Mouse (Mus musculus) heart, postnatal 36 days (tissue): ENCODE measurements around the gene Cript. TPM values are rescaled to one million over a fixed set of nuclear protein-coding genes. Genes with fewer than 3 reads are reported as not detected.
A peak's percentile ranks its signal among the peaks of the same experiment; 100 is the strongest.

ENCODE experiments used
- DNase-seq, 2 experiments: peaks; one replicate each; pipeline ENCODE4 v3.0.0; 2021 to 2022
- intact Hi-C: fragments of 180-260 bp; cut with DNase I; formaldehyde crosslinking; loops from one replicate; pipeline ENCODE4 v1.15.1; 2025
- total RNA-seq, 2 experiments: library from RNA; stranded (reverse); gene quantifications; 2 replicates each; pipeline ENCODE4 v1.2.3; 2021

Cript gene
- total RNA-seq, result 10 to 100 TPM; 44.1 to 44.4 TPM

DNA sequence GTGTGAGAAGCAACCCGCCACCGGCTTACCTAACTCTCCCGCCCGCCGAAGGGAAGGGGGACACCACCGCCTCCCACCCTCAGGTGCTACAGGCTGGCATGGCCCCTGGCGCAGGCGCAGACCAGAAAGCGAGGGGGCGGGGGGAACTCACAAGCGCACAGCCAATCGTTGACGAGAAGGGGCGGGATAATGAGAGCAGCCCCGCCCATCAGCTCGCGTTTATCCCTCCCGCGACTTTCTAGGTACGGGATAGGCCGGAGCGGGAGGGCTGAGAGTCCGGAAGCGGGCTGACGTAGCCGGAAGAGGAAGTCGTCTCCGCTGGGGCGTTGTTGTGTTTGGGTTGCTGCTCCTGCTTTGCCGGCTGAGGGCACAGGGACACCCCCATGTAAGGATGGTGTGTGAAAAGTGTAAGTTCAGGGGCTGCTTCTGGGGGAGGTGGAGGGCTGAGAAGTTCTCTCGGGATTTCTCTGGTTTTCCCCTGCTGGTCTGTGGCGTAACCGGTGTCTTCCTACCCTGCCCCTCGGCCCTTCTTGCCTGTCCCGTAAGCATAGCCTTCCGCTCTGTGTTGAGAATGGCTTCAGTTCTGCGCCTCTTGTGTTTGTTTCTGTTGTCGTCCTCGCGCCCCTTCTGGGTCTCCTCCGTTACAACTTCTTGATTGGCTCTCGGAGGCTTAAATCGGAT, at the start of gene Cript, which contains the start of gene Pigf:
Cript (plus strand) TSS at position 282 of the 681 bp plus-strand sequence.
Pigf (minus strand) TSS at position 138 of the 681 bp plus-strand sequence.
- intact Hi-C loops, result loop anchor here (2.0 kb wide), 1 partner anchor 63 kb away; the partner anchor contains the start of gene Rhoq
- DNase-seq, result peak; percentile 96 to 97

DNA sequence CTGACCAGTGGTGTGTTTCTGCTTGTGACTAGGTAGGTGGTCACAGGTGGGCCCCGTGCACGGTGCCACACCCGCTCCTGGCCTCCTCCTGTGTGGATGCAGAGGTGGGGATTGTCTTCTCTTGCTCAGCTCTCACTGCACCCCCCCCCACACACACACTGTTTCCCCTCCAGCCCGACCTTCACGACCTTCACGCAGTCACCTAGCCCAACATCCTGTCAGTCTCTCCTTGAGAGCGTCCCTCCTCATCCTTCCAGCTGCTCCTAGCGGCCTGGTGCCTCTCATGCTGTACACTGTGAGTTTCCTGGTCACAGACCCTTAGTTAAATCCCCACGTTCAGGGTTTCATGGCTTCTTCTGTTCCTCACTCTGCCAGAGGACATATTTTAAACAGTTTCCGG, 49.0 kb upstream of the Cript start:
- no peak for DNase-seq
- intact Hi-C loops, result no loop called here

DNA sequence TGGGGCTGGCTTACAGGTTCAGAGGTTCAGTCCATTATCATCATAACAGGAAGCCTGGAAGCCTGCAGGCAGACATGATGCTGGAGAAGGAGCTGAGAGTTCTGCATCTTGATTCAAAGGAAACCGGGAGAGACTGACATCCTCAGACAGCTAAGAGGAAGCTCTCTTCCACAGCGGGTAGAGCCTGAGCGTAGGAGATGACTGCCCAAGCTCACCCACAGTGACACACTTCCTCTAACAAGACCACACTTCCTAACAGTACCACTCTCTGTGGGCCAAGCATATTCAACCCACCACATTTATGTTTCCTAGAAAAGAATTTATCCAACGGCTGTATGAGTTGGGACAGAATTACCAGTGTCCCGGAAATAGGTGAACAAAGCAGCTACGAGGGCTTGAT, 46.9 kb upstream of the Cript start:
- intact Hi-C loops, result no loop called here
- no peak for DNase-seq

DNA sequence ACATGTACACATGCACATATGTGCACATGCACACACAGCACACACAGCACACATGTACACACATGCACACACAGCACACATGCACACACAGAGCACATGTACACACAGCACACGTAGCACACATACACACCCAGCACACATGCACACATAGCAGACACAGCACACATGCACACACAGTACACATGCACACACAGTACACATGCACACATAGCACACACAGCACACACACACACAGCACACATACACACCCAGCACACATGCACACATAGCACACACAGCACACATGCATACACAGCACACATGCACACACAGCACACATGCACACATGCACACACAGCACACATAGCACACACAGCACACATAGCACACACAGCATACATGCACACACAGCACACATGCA, 44.1 kb upstream of the Cript start:
- no peak for DNase-seq
- intact Hi-C loops, result no loop called here

DNA sequence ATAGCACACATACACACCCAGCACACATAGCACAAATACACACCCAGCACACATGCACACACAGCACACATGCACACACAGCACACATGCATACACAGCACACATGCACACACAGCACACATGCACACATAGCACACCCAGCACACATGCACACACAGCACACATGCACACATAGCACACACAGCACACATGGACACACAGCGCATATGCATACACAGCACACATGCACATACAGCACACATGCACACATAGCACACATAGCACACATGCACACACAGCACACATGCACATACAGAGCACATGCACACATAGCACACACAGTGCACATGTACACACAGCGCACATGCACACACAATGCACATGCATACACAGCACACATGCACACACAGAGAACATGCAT, 43.6 kb upstream of the Cript start:
- no peak for DNase-seq
- intact Hi-C loops, result no loop called here

DNA sequence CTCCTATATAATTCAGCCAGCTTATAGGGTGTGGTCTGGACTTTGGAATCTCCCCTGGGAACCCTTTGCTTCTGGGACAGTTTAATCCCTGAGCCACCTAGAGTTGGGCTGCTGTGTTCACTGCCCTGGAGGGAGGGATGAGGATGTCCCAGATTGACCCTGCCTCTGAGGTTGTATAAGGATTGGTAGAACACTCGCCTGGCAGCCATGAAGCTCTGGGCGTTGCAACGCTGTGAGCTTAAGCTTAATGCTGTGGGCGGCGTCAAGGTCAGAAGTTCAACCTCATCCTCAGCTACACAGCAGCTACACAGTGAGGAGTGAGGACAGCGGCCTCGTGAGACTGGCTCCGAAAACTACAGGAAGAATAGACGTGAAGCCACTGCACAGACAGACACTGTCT, 42.9 kb upstream of the Cript start:
- DNase-seq, result no peak
- intact Hi-C loops, result no loop called here

DNA sequence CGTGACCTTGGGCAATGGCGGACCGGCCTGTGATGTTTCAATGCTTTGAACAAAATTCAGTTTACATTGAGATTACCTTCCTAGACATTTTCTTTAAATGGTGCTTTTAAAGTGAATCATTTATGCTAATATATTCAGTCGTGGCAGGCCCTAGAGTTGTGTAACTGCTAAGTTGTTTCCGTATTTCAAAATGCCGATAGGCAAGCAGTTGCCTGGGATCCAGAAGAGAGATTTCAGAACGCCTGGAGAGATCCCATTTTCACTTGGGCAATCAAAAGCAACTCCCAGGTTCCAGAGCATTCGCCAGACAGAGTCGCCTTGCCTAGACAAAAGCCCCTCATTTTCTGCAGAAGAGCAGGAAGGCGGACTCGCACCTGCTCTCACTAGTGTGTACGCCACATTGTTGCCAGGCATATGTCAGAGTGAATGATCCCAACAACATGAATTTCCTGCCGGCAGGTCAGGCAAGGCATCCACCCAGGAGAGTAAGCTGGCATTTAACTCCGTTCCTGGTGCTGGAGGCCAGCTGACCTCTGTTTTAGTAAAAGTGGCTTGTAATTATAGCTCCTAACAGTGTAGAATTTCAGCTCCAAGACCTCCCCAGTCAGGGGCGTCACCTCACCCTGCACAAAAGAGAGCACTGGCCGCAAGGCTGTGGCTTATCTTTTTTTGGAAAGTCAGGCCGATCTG, 38.8 kb upstream of the Cript start:
- peak in 1 of 2 experiments; percentile 26 for DNase-seq
- intact Hi-C loops, result no loop called here

DNA sequence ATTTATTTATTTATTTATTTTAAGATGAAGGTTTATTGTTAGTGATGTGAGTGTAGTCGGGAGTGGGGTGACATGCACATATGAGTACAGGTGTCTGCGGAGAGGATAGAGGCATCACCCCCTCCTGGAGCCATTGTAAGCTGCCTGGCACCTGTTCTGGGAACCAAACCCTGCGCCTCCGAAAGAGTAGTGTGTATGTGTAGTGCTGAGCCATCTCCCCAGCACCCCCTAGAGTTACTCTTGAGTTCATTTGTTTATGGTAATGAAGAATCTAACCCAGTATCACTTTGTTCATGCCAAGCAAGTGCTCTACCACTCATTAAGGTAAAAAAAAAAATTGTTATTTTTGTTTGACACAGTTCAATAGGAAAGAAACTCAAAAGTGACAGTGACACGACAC, 37.2 kb upstream of the Cript start:
- DNase-seq, result no peak
- intact Hi-C loops, result no loop called here

DNA sequence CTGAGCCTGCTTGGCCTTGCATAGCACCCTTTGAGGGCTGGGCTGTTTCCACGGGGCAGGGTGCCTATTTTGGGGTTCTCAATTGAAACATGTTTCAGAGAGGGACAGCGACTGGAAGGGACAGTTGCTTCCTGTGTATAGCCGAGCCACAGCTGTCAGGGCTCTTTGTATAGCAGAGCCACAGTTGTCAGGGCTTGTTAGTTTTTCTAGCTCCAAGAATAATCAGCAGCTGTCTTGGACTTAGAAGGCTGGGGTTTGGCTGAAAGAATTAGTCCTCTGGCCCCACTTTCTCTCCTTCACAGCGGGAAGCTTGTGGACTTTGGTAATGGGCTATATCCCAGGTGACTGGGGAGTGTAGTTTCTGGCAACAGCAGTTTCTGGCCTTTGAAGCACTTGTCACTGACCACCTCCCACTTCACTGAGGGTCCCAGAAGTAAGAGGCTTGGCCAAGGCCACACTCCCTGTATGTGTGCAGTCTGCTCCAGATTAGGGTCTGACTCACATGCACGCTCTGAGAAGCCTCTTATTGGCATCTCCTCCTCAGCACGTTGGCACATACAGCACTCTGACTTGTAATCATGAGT, 36.7 kb upstream of the Cript start:
- intact Hi-C loops, result no loop called here
- peak in 1 of 2 experiments; percentile 28 for DNase-seq

DNA sequence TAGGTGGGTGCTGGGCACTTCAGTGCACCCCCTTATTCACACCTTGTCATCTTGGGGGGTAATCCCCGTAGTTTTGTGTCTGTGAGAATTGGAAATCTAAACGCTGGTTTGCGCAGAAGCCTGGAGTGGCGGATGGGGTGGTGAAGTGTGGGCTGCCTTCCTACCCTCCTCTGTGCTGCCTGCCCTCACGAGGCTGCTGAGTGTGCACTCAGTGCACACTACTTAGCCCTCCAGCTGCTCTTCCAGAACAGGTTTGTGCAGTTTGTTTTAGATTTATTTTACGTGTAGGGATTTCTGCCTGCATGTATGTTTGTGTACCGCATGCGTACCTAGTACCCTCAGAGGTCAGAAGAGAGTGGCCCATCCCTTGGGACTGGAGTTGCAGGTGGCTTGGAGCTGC, 34.0 kb upstream of the Cript start:
- no peak for DNase-seq
- intact Hi-C loops, result loop anchor here (5.0 kb wide), 1 partner anchor 74 kb away; the partner anchor contains the start of gene Tmem247

DNA sequence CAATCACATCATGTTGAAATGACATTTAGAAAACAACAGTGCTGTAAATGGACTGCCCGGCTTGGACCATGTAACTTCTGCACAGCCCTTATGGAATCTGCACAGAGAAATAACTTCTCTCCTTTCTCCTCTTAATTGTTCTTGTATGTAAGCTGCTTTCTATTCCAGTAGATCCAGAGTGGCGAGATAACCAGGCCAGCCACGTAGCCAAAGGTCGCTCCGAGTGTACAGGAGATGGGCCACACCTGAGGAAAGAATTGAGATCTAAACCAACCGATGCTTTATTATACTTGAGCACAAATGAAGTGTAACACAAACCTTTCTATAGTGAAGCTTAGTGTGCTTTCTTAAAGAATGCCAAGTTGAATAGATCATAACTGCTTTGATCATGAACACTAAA, 28.0 kb upstream of the Cript start:
- DNase-seq, result no peak
- intact Hi-C loops, result no loop called here

DNA sequence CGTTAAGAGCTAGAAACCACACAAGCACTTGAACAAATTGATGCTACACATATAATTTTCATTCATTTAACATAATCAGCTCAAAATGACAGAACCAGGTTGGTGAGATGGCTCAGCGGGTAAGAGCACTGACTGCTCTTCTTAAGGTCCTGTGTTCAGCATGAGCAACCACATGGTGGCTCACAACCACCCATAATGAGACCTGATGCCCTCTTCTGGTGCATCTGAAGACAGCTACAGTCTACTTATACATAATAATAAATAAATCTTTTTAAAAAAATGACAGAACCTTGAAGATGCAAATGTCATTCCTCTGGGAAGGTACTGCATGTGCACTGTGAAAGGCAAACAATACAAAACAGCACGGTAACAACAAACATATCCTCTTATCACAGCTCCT, 16.4 kb upstream of the Cript start:
- DNase-seq, result no peak
- intact Hi-C loops, result no loop called here

DNA sequence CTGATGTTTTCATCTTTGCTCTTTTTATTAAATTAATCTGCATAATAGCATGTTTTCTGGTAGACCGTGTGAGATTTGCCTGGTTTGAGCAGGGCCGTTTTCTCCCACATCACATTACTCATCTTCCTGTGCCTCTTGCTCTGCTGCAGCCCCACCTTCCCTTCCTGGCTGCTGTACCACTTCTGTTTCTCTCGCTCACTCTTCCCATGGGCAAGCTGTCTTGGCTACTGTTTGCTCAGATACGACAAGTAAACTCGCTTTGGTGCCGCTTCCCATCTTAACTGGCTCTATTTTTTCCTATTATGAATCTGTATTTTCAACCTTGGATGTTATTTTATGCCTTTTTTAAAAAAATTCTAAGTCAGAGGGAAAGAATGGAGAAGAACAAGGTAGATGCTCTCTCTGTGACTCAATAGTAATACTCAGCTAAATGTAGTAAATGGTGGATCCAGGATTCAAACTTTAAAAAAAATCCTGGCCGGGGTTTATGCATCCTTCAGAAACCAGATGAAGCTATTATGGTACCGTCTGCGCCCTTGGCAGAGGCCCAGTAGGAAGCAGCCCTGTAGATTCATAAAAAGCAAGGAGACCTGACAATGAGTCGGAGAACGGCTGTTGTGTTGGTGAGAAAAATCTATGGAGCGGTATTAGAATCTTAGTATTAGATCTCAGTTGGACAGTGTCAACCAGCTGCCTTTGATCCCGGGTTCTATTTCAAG, 13.9 kb upstream of the Cript start:
- DNase-seq, result no peak
- intact Hi-C loops, result no loop called here

DNA sequence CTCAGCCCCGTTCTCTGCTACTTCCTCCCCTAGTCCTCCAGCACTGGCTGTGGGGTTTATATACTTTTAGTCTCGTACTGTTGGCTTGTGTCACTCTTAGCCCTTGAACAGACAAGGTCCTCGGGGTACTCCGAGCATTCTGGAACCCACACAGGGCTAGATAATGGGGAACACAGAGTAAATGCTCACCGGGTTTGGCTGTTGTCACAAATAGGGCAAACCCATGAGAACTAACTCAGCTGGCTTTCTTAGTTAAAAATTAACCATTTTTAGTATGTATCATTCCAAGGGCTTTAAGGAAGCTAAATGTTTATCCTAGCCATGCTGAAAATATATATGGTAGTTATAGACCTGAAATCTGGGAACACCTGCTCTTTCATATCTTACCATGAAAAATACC, 5.7 kb upstream of the Cript start:
- no peak for DNase-seq
- intact Hi-C loops, result no loop called here

DNA sequence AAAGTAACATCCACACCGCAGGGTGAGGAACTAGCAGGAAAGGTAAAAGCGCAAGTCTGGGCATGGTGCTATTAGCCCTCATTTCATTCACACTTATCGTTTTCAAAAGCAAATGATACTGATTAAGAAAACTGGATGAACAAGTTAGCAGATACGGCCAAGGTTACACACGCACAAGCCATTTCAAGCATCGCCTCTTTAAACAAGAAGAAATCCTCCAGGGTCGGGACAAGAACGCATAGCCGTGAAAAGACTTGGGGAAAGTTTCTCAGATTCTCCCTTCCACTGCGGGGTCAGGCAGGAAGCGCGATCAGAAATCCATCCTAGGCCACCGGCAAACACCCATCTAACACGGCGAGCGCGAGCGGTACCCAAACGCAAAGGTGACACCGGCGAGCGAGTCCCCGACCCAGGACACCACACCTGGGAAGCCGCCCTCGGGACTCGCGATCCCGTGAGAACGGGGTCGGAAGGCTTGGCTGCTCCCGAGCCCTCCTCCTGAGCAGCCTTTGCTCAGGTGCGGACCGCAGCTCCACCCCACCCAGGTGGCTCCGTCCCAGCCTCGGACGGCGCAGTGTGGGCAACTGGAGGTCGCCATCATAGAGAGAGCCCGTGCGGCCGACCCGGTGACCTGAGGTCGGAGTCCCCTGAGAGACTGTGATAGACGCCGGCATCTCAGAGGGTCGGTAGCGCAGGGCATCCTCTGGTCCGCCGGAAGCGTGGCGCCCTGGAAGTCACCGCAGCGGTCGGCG, 683 bp upstream of the Cript start:
- DNase-seq, result no peak
- intact Hi-C loops, result loop anchor here (2.0 kb wide), 1 partner anchor 62 kb away; the partner anchor contains the start of gene Rhoq

DNA sequence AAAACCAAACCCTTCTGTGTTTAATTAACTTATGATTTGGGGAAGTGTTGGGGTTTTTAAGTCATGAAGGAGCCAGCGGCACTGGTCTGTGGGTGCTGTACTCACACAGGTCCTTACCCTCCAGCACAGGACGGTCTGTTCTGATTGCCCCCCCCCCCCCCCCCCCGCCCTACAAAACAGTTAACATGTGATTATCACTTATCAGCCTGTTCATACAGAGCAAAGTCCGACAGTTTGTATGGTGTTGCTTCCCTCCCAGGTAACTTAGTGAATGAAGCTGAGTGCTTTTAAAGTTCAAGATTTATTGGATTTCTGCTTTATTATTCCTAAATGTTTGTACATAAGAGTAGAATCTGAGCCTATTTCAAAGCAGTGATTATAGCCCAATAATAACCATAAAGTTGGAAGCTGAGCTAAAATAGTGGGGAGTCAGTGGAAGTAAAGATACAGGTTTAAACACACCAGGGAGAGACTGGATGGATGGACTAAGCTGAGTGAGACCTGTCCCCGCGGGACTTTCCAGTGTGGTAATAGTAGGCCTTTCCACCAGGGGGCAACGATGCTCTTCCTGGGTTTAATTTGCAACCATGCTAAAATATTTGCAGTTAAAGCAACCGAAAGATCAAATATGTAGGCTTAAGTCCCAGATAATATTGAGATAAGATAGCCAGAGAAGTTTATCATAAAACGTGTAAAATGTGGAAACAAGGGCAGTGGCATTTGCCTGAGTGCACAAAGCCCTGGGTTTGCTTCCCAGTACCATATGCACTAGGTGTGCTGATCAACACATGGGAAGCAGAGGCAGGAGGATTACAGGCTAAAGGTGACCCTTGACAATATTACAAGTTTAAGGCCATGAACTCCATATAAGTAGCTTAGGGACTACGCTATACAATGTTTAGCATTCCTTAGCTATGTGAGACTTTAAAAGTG, 11.1 kb downstream of the Cript start:
- intact Hi-C loops, result loop anchor here (1.0 to 5.0 kb wide), 2 partner anchors 213 to 536 kb away; no protein-coding TSS in a partner anchor
- DNase-seq, result peak; percentile 31 to 40

DNA sequence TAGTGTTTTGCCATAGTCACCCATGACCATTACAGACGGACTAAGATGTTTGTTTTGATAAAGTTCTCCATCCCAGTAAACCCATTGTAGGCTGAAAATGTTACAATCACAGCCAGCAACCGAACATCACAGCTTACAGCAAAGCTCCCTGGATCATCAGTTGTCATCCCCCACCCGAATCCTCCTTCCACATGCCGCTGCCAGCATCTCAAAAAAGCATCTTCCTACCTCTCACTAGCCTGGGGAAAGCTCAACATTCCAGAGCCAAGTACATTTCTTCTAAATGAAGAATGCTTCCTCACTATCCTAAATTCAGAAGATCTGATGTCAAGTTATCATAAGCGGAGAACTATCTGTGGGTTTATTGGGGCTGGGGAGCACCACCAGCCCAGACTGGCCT, 13.1 kb downstream of the Cript start:
- DNase-seq, result no peak
- intact Hi-C loops, result loop anchor here (5.0 kb wide), 1 partner anchor 534 kb away; no protein-coding TSS in a partner anchor

DNA sequence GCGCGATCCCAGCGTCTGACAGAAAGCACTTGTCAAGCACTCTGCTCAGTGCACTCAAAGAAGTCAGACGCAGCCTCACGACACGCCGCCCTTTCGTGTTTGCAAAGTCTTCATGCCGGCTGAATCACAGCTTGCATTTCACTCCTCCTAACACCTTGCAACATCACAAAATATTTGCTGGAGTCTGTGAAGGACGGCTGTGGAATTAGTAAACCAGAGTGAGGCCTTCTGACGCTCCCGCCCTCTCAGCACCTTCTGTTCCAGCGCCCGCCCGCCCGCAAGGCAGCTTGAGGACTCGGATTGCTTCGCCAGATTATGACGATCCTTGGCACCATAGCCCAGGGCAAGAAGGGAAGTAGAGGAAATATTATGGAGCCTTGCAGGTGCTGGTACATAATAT, 16.4 kb downstream of the Cript start:
- DNase-seq, result no peak
- intact Hi-C loops, result no loop called here

DNA sequence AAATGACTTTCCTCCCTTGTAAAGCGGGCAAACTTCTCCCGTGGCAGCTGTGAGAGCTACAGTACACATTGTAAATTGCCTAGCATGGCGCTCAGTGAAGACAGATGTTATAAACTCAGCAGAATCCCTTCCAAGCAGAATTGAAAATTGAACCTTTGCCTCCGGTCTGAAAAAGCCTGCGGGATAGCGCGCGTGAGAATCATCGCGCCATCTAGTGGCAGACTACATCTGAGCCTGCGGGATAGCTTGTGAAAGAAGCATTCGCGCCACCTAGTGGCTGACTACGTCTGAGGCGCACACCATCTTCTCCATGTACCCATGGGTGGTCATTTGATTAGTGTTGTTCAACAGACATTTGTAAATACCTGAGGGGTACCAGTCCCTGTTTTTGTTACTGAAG, 19.0 kb downstream of the Cript start:
- intact Hi-C loops, result loop anchor here (2.0 kb wide), 3 partner anchors 82 to 204 kb away; partner anchors contain the start of gene Rhoq

More for the DNA sequence above, 19.0 kb downstream of the Cript start:
- DNase-seq, result peak; percentile 89 to 94
